Mouse (Mus musculus) embryonic facial prominence, embryonic 13.5 days (tissue): ENCODE measurements at regions not wholly inside any gene's neighbourhood (a gene's known extent, or its start where the extent isn't known, plus 50 kb on each side); places are given as distances from the start of the nearest gene placed in this dataset.

Experiments used
- ATAC-seq: fragments of 200-750 bp; cut with Nextera tagmentation; 2 replicates; pipeline ENCODE4 v1.8.0; 2017; ENCODE audit warnings: low read depth; ENCODE audit not compliant: insufficient number of reproducible peaks, insufficient read depth, low FRiP score, low TSS enrichment
- H3K27ac ChIP-seq: fragments of 300-500 bp; sonication (generic); 2 replicates; pipeline ENCODE4 v1.5.1; 2015; ENCODE audit warnings: moderate library complexity, mild to moderate bottlenecking, inconsistent platforms
- H3K27me3 ChIP-seq: fragments of 300-500 bp; sonication (generic); 2 replicates; pipeline ENCODE4 v1.6.1; 2015; ENCODE audit warnings: mild to moderate bottlenecking, inconsistent platforms
- H3K36me3 ChIP-seq: fragments of 300-500 bp; sonication (generic); 2 replicates; pipeline ENCODE4 v1.6.1; 2015; ENCODE audit warnings: mild to moderate bottlenecking, inconsistent platforms
- H3K4me1 ChIP-seq: fragments of 300-500 bp; sonication (generic); 2 replicates; pipeline ENCODE4 v1.6.1; 2015; ENCODE audit warnings: inconsistent platforms
- H3K4me2 ChIP-seq: fragments of 300-500 bp; sonication (generic); 2 replicates; pipeline ENCODE4 v1.6.1; 2015; ENCODE audit warnings: moderate library complexity, mild to moderate bottlenecking, inconsistent platforms
- H3K4me3 ChIP-seq: fragments of 300-500 bp; sonication (generic); 2 replicates; pipeline ENCODE4 v1.5.1; 2015; ENCODE audit warnings: mild to moderate bottlenecking, inconsistent platforms
- H3K9ac ChIP-seq: fragments of 300-500 bp; sonication (generic); 2 replicates; pipeline ENCODE4 v1.6.1; 2015; ENCODE audit warnings: mild to moderate bottlenecking, inconsistent platforms
- H3K9me3 ChIP-seq: fragments of 300-500 bp; sonication (generic); 2 replicates; pipeline ENCODE4 v1.6.1; 2016; ENCODE audit warnings: inconsistent platforms
- WGBS: fragments of 180-500 bp; shearing (Covaris S2); methylation state at CpG from one replicate; pipeline ENCODE4 v1.1.7; 2015; ENCODE audit warnings: mixed read lengths; 5-methylcytosine and 5-hydroxymethylcytosine counted together

- no peaks in the 10 kb centered on the region for H3K36me3 ChIP-seq
- H3K9ac ChIP-seq = no peak overlapping the region
- no peak overlapping the region for H3K27ac ChIP-seq
- WGBS = 68% methylated on average over 1 of the region's 1 CpGs
- no peak for ATAC-seq
- H3K9me3 ChIP-seq = no peaks in the 10 kb centered on the region
- no peaks in the 10 kb centered on the region for H3K4me1 ChIP-seq
- no peaks in the 10 kb centered on the region for H3K27me3 ChIP-seq
- H3K4me2 ChIP-seq = no peak overlapping the region
- no peak overlapping the region for H3K4me3 ChIP-seq
Measured at GRCm38 (mm10) chr16:9485291-9485690, 510.1 kb downstream of the Grin2a start.

- Histone ChIP-seq H3K27me3 (no peaks in the 10 kb centered on the region), H3K27ac (no peak overlapping the region), H3K4me1 (no peaks in the 10 kb centered on the region), H3K9ac (no peak overlapping the region), H3K4me2 (no peak overlapping the region), H3K4me3 (no peak overlapping the region), H3K36me3 (no peaks in the 10 kb centered on the region), H3K9me3 (no peaks in the 10 kb centered on the region)
- ATAC-seq = no peak
- 51% methylated on average over 2 of the region's 2 CpGs for WGBS
Measured at GRCm38 (mm10) chr16:9498301-9498700, 497.1 kb downstream of the Grin2a start.

GRCm38 (mm10) chr16:9501713-9502112 lies 493.6 kb downstream of the Grin2a start:
- H3K9me3 ChIP-seq = no peaks in the 10 kb centered on the region
- no peak overlapping the region for H3K9ac ChIP-seq
- H3K36me3 ChIP-seq = no peaks in the 10 kb centered on the region
- ATAC-seq = no peak
- H3K4me3 ChIP-seq = no peak overlapping the region
- H3K4me1 ChIP-seq = no peaks in the 10 kb centered on the region
- H3K4me2 ChIP-seq = no peak overlapping the region
- 43% methylated on average over 4 of the region's 4 CpGs for WGBS
- no peak overlapping the region for H3K27ac ChIP-seq
- H3K27me3 ChIP-seq = no peaks in the 10 kb centered on the region

- Histone ChIP-seq H3K4me3 (no peak overlapping the region), H3K4me2 (no peak overlapping the region), H3K36me3 (no peaks in the 10 kb centered on the region), H3K27ac (no peak overlapping the region), H3K4me1 (no peaks in the 10 kb centered on the region), H3K27me3 (no peaks in the 10 kb centered on the region), H3K9me3 (no peaks in the 10 kb centered on the region), H3K9ac (no peak overlapping the region)
- 83% methylated on average over 1 of the region's 1 CpGs for WGBS
- no peak for ATAC-seq
Measured at GRCm38 (mm10) chr16:9509666-9510065, 485.7 kb downstream of the Grin2a start.

- 50% methylated on average over 4 of the region's 4 CpGs for WGBS
- no peaks in the 10 kb centered on the region for H3K4me1 ChIP-seq
- no peak overlapping the region for H3K9ac ChIP-seq
- H3K4me3 ChIP-seq = no peak overlapping the region
- no peak overlapping the region for H3K4me2 ChIP-seq
- H3K27ac ChIP-seq = no peak overlapping the region
- no peaks in the 10 kb centered on the region for H3K27me3 ChIP-seq
- H3K36me3 ChIP-seq = no peaks in the 10 kb centered on the region
- no peak for ATAC-seq
- no peaks in the 10 kb centered on the region for H3K9me3 ChIP-seq
Measured at GRCm38 (mm10) chr16:9514538-9514937, 480.8 kb downstream of the Grin2a start.
